8 mouse cellular contexts compared by ENCODE assay signal in genomic region chr5:135001309-135001708, GRCm38 (mm10). TPM values are rescaled to one million over a fixed set of nuclear protein-coding genes. Genes with fewer than 3 reads are reported as not detected.
A peak's percentile ranks its signal among the peaks of the same experiment; 100 is the strongest.
DNase-seq lines count a peak whose midpoint lies in the region; ATAC-seq and TF ChIP-seq lines count a peak whose summit lies in the region.

No protein-coding gene starts in this region.

- H3K4me2 ChIP-seq in hindbrain, postnatal 0 days (ENCODE audit: low read depth, low read length) = peak overlapping the region; percentile 35
- H3K4me2 ChIP-seq in liver, embryonic 11.5 days = peak overlapping the region; percentile 38
- peak overlapping the region; percentile 26 for H3K4me2 ChIP-seq in midbrain, postnatal 0 days (ENCODE audit: low read depth, low read length, poor library complexity, severe bottlenecking)

- H3K27ac ChIP-seq in hindbrain, postnatal 0 days = peak overlapping the region; percentile 49; the same call in 1 of the 2 replicates
- H3K27ac ChIP-seq in liver, embryonic 11.5 days (ENCODE audit: low read depth, low read length) = no peak overlapping the region
- H3K27ac ChIP-seq in midbrain, postnatal 0 days (ENCODE audit: low read depth, low read length) = no peak overlapping the region

- peak overlapping the region; percentile 33; the same call in 1 of the 2 replicates for H3K9ac ChIP-seq in hindbrain, postnatal 0 days (replicated peaks; ENCODE audit: low read length)
- H3K9ac ChIP-seq in liver, embryonic 11.5 days (ENCODE audit: low read depth, low read length) = no peak overlapping the region
- H3K9ac ChIP-seq in midbrain, postnatal 0 days (replicated peaks; ENCODE audit: low read length, poor library complexity, severe bottlenecking) = no peak overlapping the region

- H3K36me3 ChIP-seq in hindbrain, postnatal 0 days (ENCODE audit: insufficient read depth, low read length) = no peaks in the 10 kb centered on the region
- no peaks in the 10 kb centered on the region for H3K36me3 ChIP-seq in liver, embryonic 11.5 days (ENCODE audit: control insufficient read depth, insufficient read depth, low read length)
- H3K36me3 ChIP-seq in midbrain, postnatal 0 days (ENCODE audit: insufficient read depth, low read length) = no peaks in the 10 kb centered on the region

- ATAC-seq in hindbrain, postnatal 0 days = peak; percentile 82
- ATAC-seq in liver, embryonic 11.5 days (replicated peaks; ENCODE audit: low FRiP score) = 0 out of 2 replicates have a peak, but pooled peaks have one; percentile 20
- ATAC-seq in midbrain, postnatal 0 days (ENCODE audit: low FRiP score) = peak; percentile 63

- no peaks in the 10 kb centered on the region for H3K27me3 ChIP-seq in hindbrain, postnatal 0 days (ENCODE audit: insufficient read depth, low read length)
- H3K27me3 ChIP-seq in liver, embryonic 11.5 days (replicated peaks; ENCODE audit: control insufficient read depth, insufficient read depth, low read length) = no peaks in the 10 kb centered on the region
- no peaks in the 10 kb centered on the region for H3K27me3 ChIP-seq in midbrain, postnatal 0 days (ENCODE audit: insufficient read depth, low read length)

- no peak overlapping the region for H3K4me3 ChIP-seq in hindbrain, postnatal 0 days (ENCODE audit: low read length)
- no peak overlapping the region for H3K4me3 ChIP-seq in liver, embryonic 11.5 days (ENCODE audit: low read depth, low read length)
- H3K4me3 ChIP-seq in midbrain, postnatal 0 days (ENCODE audit: low read depth, low read length) = no peak overlapping the region

- WGBS in hindbrain, postnatal 0 days = 0% methylated on average over 14 of the region's 14 CpGs
- WGBS in liver, embryonic 11.5 days = 7% methylated on average over 14 of the region's 14 CpGs
- WGBS in midbrain, postnatal 0 days = 0% methylated on average over 14 of the region's 14 CpGs

- no peaks in the 10 kb centered on the region for H3K9me3 ChIP-seq in hindbrain, postnatal 0 days (ENCODE audit: low read length)
- no peaks in the 10 kb centered on the region for H3K9me3 ChIP-seq in liver, embryonic 11.5 days (ENCODE audit: control insufficient read depth, low read length)
- H3K9me3 ChIP-seq in midbrain, postnatal 0 days (ENCODE audit: low read length) = no peaks in the 10 kb centered on the region

- TF ChIP-seq CTCF in hindbrain, postnatal 0 days (IDR thresholded peaks at IDR 0.05; ENCODE audit: low read depth) = peak; percentile 74
- TF ChIP-seq CTCF in midbrain, postnatal 0 days (IDR thresholded peaks at IDR 0.05) = peak; percentile 72

- H3K4me1 ChIP-seq in hindbrain, postnatal 0 days (ENCODE audit: insufficient read depth, low read length) = peaks cover 10% of the 10 kb centered on the region; the same call in 1 of the 2 replicates
- no peaks in the 10 kb centered on the region for H3K4me1 ChIP-seq in liver, embryonic 11.5 days (replicated peaks; ENCODE audit: control insufficient read depth, insufficient read depth, low read length)
- H3K4me1 ChIP-seq in midbrain, postnatal 0 days (ENCODE audit: insufficient read depth, low read length) = peaks cover 6% of the 10 kb centered on the region; the same call in 1 of the 2 replicates

- peak; percentile 59 for DNase-seq in right cerebral cortex, postnatal 4 days
- DNase-seq in right cerebral cortex, adult 2 months (ENCODE audit: low spot score in 2 of 2) = no peak
- DNase-seq in embryo, embryonic 9.5 days (ENCODE audit: extremely low spot score) = peak; percentile 77
- peak; percentile 67 for DNase-seq in hindbrain, postnatal 0 days (ENCODE audit: low spot score)
- no peak for DNase-seq in liver, embryonic 11.5 days (ENCODE audit: low spot score)
- peak; percentile 60 for DNase-seq in midbrain, postnatal 0 days (ENCODE audit: low spot score)
- peak; percentile 63 to 80 for DNase-seq in urinary bladder, postnatal 4 days (ENCODE audit: low spot score in 2 of 2)
- DNase-seq in adrenal gland, postnatal 4 days (ENCODE audit: low spot score in 2 of 2) = no peak

RNA-seq across cellular contexts. Expression of gene Abhd11, which starts 7.6 kb away (rescaled TPM):
- total RNA-seq in hindbrain, postnatal 0 days (2014; rRNA removed) = 60.7 and 72.4 TPM in 2 replicates
- 81.7 and 83.7 TPM in 2 replicates for polyA plus RNA-seq in hindbrain, postnatal 0 days (2015; fragmentation: Nextera tagmentation; extraction: Ambion mirVana)
- 64.9 and 71.1 TPM in 2 replicates for polyA plus RNA-seq in liver, embryonic 11.5 days (2014; fragmentation: Nextera tagmentation; extraction: Ambion mirVana)
- total RNA-seq in midbrain, postnatal 0 days (2014; rRNA removed) = 56.8 and 64.4 TPM in 2 replicates
- polyA plus RNA-seq in midbrain, postnatal 0 days (2015; fragmentation: Nextera tagmentation; extraction: Ambion mirVana) = 85.3 and 85.6 TPM in 2 replicates
- 10 to 100 TPM; 54.9 to 55.5 TPM for total RNA-seq in adrenal gland, postnatal 4 days (2021)

RNA-seq across cellular contexts. Expression of gene Cldn3, which starts 15.3 kb away (rescaled TPM):
- 3.6 and 10.5 TPM in 2 replicates for total RNA-seq in hindbrain, postnatal 0 days (2014; rRNA removed)
- 4.7 and 5.9 TPM in 2 replicates for polyA plus RNA-seq in hindbrain, postnatal 0 days (2015; fragmentation: Nextera tagmentation; extraction: Ambion mirVana)
- 2.0 and 2.2 TPM in 2 replicates for polyA plus RNA-seq in liver, embryonic 11.5 days (2014; fragmentation: Nextera tagmentation; extraction: Ambion mirVana)
- total RNA-seq in midbrain, postnatal 0 days (2014; rRNA removed) = 2.2 and 3.1 TPM in 2 replicates
- polyA plus RNA-seq in midbrain, postnatal 0 days (2015; fragmentation: Nextera tagmentation; extraction: Ambion mirVana) = 3.0 and 3.3 TPM in 2 replicates
- total RNA-seq in adrenal gland, postnatal 4 days (2021) = 1 to 10 TPM; 8.6 to 9.4 TPM

RNA-seq across cellular contexts. Expression of gene Stx1a, which starts 22.0 kb away (rescaled TPM):
- 141 and 149 TPM in 2 replicates for total RNA-seq in hindbrain, postnatal 0 days (2014; rRNA removed)
- 118 and 126 TPM in 2 replicates for polyA plus RNA-seq in hindbrain, postnatal 0 days (2015; fragmentation: Nextera tagmentation; extraction: Ambion mirVana)
- polyA plus RNA-seq in liver, embryonic 11.5 days (2014; fragmentation: Nextera tagmentation; extraction: Ambion mirVana) = 6.2 and 6.4 TPM in 2 replicates
- 165 and 175 TPM in 2 replicates for total RNA-seq in midbrain, postnatal 0 days (2014; rRNA removed)
- polyA plus RNA-seq in midbrain, postnatal 0 days (2015; fragmentation: Nextera tagmentation; extraction: Ambion mirVana) = 190 and 202 TPM in 2 replicates
- total RNA-seq in adrenal gland, postnatal 4 days (2021) = 10 to 100 TPM; 17.5 to 20.3 TPM

RNA-seq across cellular contexts. Expression of gene Cldn4, which starts 54.6 kb away (rescaled TPM):
- total RNA-seq in hindbrain, postnatal 0 days (2014; rRNA removed) = not detected in 2 replicates
- not detected in 2 replicates for polyA plus RNA-seq in hindbrain, postnatal 0 days (2015; fragmentation: Nextera tagmentation; extraction: Ambion mirVana)
- 3.1 and 3.7 TPM in 2 replicates for polyA plus RNA-seq in liver, embryonic 11.5 days (2014; fragmentation: Nextera tagmentation; extraction: Ambion mirVana)
- total RNA-seq in midbrain, postnatal 0 days (2014; rRNA removed) = 0.77 TPM in 1 of 2 replicates, not detected in the other
- polyA plus RNA-seq in midbrain, postnatal 0 days (2015; fragmentation: Nextera tagmentation; extraction: Ambion mirVana) = not detected in 2 replicates
- 1 to 10 TPM in 1 of 2 experiments, under 1 TPM in 1; 0.23 to 7.8 TPM for total RNA-seq in adrenal gland, postnatal 4 days (2021)

Comparison
In these comparisons a context has a peak if more than half of its experiments do, and no peak if none do; other contexts are left out.
1. DNase-seq: peak in right cerebral cortex, postnatal 4 days (single experiment), embryo, embryonic 9.5 days (single experiment), hindbrain, postnatal 0 days (single experiment), midbrain, postnatal 0 days (single experiment) and urinary bladder, postnatal 4 days (2 of 2); none in right cerebral cortex, adult 2 months (0 of 2), liver, embryonic 11.5 days (single experiment) and adrenal gland, postnatal 4 days (0 of 2).
2. ATAC-seq: peak in every context shown above with its lines; median percentile 82 in hindbrain, postnatal 0 days; 63 in midbrain, postnatal 0 days; 20 in liver, embryonic 11.5 days.
3. Peak in every context shown above with its lines, with median percentiles within 50 percentile points of each other: H3K4me2 ChIP-seq.